Mouse (Mus musculus): Measurements from ENCODE around the gene Paox.

Paox gene

GRCm38 (mm10) chr7:140169386-140169785 is 53.8 kb downstream of the Paox start:
- no peak for DNase-seq (ENCODE audit: extremely low read depth, low read depth)

GRCm38 (mm10) chr7:140170863-140171262 is 55.3 kb downstream of the Paox start:
- DNase-seq (ENCODE audit: extremely low read depth, low read depth) = no peak

GRCm38 (mm10) chr7:140172936-140173335 is 57.3 kb downstream of the Paox start, which contains the start of gene Olfr523:
TSS of gene Olfr523 (plus strand) at chr7:140173217.
- DNase-seq (ENCODE audit: extremely low read depth, low read depth) = no peak

- DNase-seq (ENCODE audit: extremely low read depth, low read depth) = no peak
These were observed 63.6 kb downstream of the Paox start for GRCm38 (mm10) chr7:140179176-140179575.

DNA sequence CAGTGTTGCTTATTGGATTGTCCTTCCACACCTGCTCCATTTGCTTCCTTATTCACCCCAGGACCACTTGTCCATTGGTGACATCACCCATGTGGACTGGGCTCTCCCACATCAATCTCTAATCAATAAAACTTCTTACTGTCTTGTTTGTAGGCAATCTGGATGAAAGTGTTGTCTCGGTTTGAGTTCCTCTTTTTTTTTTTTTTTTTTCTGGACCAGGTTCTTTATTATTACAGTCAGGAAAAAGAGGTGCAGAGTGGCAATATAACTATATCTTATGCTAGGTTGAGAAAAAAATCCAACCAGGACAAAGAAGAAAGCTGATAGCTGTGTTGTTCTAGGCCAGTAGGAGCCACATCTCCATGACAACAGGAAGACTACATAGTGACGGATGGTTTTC is 65.1 kb downstream of the Paox start:
- DNase-seq (ENCODE audit: extremely low read depth, low read depth) = no peak

DNA sequence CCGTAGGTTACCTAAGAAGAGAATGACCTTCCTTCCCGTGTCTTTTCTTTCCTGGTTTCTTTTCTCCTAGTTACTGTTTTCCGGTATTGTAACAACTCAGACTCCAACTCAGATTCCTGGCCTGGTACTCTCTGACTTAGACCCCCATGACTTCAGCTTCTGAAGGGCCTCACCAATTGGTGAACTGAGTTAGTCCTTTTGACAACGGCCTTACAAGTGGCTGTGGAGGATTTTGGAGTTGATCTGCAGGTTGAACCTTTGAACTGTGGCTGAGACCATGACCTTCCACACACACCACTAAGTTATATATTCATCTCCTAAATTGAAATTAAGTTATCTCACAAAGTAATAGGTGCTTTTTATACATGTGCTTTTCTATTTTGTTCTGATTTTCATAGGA is 68.6 kb downstream of the Paox start:
- no peak for DNase-seq (ENCODE audit: extremely low read depth, low read depth)
